Mouse (Mus musculus) cerebellum, adult 2 months (tissue): ENCODE measurements around the gene Krtap27-1. TPM values are rescaled to one million over a fixed set of nuclear protein-coding genes. Genes with fewer than 3 reads are reported as not detected.

Source experiments
- DNase-seq, 2 experiments: peaks; one replicate each; pipeline ENCODE4 v3.0.0; 2021
- H3K27ac ChIP-seq: fragments of 200-500 bp; 2 replicates; pipeline ENCODE4 v1.5.1; 2012; ENCODE audit warnings: low read length, control low read depth, inconsistent platforms; ENCODE audit not compliant: insufficient read depth
- H3K27me3 ChIP-seq: fragments of 200-500 bp; 2 replicates; pipeline ENCODE4 v1.6.1; 2012; ENCODE audit warnings: inconsistent platforms, mild to moderate bottlenecking, low read length, moderate library complexity; ENCODE audit not compliant: control insufficient read depth, insufficient read depth
- H3K4me1 ChIP-seq: fragments of 200-500 bp; 2 replicates; pipeline ENCODE4 v1.6.1; 2011; ENCODE audit warnings: low read length; ENCODE audit not compliant: control insufficient read depth, insufficient read depth
- H3K4me3 ChIP-seq: fragments of 200-500 bp; replicated peaks from 2 replicates; pipeline ENCODE3; 2011; ENCODE audit warnings: mild to moderate bottlenecking, low read depth, low read length, control low read depth; ENCODE audit not compliant: insufficient read depth
- CTCF ChIP-seq: fragments of 200-500 bp; IDR thresholded peaks from 2 replicates; pipeline ENCODE4 v1.5.1; 2011; ENCODE audit warnings: low read depth, mild to moderate bottlenecking, control low read depth, low read length, moderate library complexity, borderline replicate concordance; ENCODE audit not compliant: insufficient read depth
- POLR2A ChIP-seq: fragments of 200-500 bp; IDR thresholded peaks from 2 replicates; pipeline ENCODE4 v1.6.1; 2011; ENCODE audit warnings: low read length, control low read depth, borderline replicate concordance; ENCODE audit not compliant: insufficient read depth
- WGBS: fragments of 180-500 bp; shearing (Covaris S2); methylation state at CpG from one replicate; pipeline ENCODE4 v1.1.7; 2018; 5-methylcytosine and 5-hydroxymethylcytosine counted together
- polyA plus RNA-seq: library from polyadenylated mRNA; depleted of rRNA; stranded (reverse); fragments of >200 nt; gene quantifications from 2 replicates; pipeline ENCODE4 v1.2.3, GENCODE M21; 2012

Krtap27-1 gene
- polyA plus RNA-seq, 1 experiment, result not detected

DNA sequence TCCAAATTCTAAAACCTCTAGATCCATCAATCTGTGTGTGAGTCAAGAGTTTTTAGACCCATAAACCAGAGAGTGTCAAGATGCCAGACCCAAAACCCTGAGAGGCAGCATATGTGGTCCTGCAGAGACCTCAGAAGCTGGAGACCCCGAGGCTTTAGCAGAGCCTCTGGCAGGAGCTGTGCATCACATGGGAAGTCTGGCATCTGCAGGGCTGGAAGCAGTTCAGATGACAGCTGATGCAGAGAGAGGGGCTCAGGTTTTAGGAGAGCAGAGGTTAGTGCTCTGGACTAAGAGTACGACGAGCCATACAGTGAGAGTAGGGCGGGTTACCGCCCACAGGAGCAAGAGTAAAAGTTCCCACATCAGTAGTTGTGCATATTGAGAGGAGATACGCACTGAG lies 7.6 kb upstream of the Krtap27-1 start:
- no peak overlapping the region for H3K4me3 ChIP-seq
- 13% methylated on average over 6 of the region's 6 CpGs for WGBS
- no peak for DNase-seq
- TF ChIP-seq CTCF (no peak), POLR2A (no peak)
- H3K27me3 ChIP-seq, result no peaks in the 10 kb centered on the region
- H3K27ac ChIP-seq, result no peak overlapping the region
- no peaks in the 10 kb centered on the region for H3K4me1 ChIP-seq

DNA sequence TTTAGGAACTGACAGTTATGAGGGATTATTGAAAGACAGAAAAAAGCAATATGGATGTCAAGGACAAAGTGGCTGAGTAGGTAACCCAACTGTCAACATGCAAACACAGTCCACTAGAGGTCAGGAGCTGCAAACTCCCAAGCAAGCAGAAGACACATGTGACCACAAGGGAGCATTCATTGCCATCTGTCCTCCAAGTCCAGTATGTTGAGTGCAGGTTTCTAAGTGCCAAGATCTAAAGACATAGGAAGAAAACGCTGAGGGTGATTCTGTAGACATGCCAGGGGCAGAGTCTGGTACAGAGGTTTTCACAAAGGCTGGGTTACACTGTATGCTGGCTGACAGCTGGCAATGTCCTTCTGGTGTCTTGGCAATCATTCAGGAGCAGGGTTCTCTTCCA lies 14.0 kb downstream of the Krtap27-1 start:
- H3K4me3 ChIP-seq, result no peak overlapping the region
- WGBS, result 0% methylated on average over 1 of the region's 1 CpGs
- H3K27me3 ChIP-seq, result no peaks in the 10 kb centered on the region
- TF ChIP-seq POLR2A (no peak), CTCF (peak; percentile 12; the same call in 1 of the 2 replicates)
- no peaks in the 10 kb centered on the region for H3K4me1 ChIP-seq
- no peak overlapping the region for H3K27ac ChIP-seq
- peak in 1 of 2 experiments; percentile 3 for DNase-seq

- WGBS, result 39% methylated on average over 2 of the region's 2 CpGs
- DNase-seq, result no peak
- Histone ChIP-seq H3K27ac (no peak overlapping the region), H3K27me3 (no peaks in the 10 kb centered on the region), H3K4me1 (no peaks in the 10 kb centered on the region), H3K4me3 (no peak overlapping the region)
- TF ChIP-seq CTCF (no peak), POLR2A (no peak)
Observed at GRCm38 (mm10) chr16:88651952-88652351, 19.5 kb downstream of the Krtap27-1 start.

GRCm38 (mm10) chr16:88651082-88651481 lies 20.4 kb downstream of the Krtap27-1 start:
- Histone ChIP-seq H3K4me1 (no peaks in the 10 kb centered on the region), H3K27ac (no peak overlapping the region), H3K27me3 (no peaks in the 10 kb centered on the region), H3K4me3 (no peak overlapping the region)
- WGBS, result 51% methylated on average over 1 of the region's 1 CpGs
- no peak for DNase-seq
- TF ChIP-seq POLR2A (no peak), CTCF (no peak)

DNA sequence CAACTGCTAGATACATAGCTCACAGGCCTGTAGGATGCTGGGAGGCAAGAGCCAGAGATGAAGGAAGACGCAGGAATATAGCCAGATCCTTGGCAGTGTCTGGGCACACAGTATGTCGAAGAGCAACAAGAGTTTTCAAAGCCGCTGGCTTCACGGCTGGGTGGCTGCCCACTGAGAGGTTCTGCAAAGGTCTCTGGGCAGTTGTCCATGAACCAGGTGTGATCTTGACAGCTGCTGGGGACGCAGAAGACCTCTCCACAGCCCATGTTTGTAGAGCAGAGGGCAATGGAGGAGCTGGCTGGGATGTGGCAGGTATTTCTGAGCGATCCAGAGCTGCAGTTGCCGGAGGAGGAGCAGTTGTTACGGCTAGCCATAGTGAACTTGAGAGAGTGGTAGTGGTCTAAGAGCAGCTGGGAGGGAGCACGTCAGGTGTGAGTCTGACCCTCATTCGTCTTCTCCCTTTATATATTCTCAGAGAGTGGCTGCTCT lies 24.1 kb downstream of the Krtap27-1 start, which contains the start of gene Krtap26-1:
Gene Krtap26-1 (minus strand): TSS at position 439 of the 489 bp plus-strand sequence.
- WGBS, result 54% methylated on average over 10 of the region's 10 CpGs
- no peak within 1 kb of the TSS for H3K27ac ChIP-seq
- no peaks in the 10 kb centered on the region for H3K4me1 ChIP-seq
- H3K4me3 ChIP-seq, result no peak within 1 kb of the TSS
- no peak for DNase-seq
- no peak for TF ChIP-seq POLR2A
- TF ChIP-seq CTCF, result no peak
- H3K27me3 ChIP-seq, result no peaks in the 10 kb centered on the region

- Histone ChIP-seq H3K27ac (no peak overlapping the region), H3K27me3 (no peaks in the 10 kb centered on the region), H3K4me1 (no peaks in the 10 kb centered on the region), H3K4me3 (no peak overlapping the region)
- WGBS, result 90% methylated on average over 8 of the region's 8 CpGs
- no peak for DNase-seq
- no peak for TF ChIP-seq CTCF
- no peak for TF ChIP-seq POLR2A
Observed at GRCm38 (mm10) chr16:88646366-88647111, 24.9 kb downstream of the Krtap27-1 start.

GRCm38 (mm10) chr16:88640053-88640452 lies 31.4 kb downstream of the Krtap27-1 start:
- WGBS, result 52% methylated on average over 3 of the region's 3 CpGs
- no peaks in the 10 kb centered on the region for H3K27me3 ChIP-seq
- no peaks in the 10 kb centered on the region for H3K4me1 ChIP-seq
- no peak for DNase-seq
- no peak overlapping the region for H3K27ac ChIP-seq
- TF ChIP-seq POLR2A, result no peak
- TF ChIP-seq CTCF, result no peak
- no peak overlapping the region for H3K4me3 ChIP-seq

DNA sequence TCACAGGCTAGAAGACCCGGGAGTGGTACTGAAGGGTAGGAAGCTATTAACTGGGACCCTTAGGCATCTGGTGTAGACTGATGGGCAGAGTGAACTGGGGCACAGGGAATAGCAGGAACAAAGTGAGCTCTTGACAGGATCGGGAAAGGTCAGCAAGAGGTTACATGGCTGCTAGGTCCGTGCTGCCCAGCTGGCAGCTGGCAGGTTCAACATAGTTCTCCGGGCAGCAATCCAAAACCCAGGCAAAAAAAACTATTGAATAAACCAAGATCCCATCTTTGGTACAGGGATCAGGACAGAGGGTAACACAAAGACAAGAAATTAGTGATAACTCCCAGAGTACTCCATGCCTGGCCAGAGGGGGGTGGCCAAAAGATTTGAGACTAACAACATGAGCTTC lies 36.3 kb downstream of the Krtap27-1 start:
- Histone ChIP-seq H3K4me3 (no peak overlapping the region), H3K27me3 (no peaks in the 10 kb centered on the region), H3K27ac (no peak overlapping the region), H3K4me1 (no peaks in the 10 kb centered on the region)
- 9% methylated on average over 4 of the region's 4 CpGs for WGBS
- TF ChIP-seq POLR2A (no peak), CTCF (no peak)
- DNase-seq, result peak in 1 of 2 experiments; percentile 8
